Mouse (Mus musculus) embryonic facial prominence, embryonic 12.5 days (tissue): ENCODE measurements around the gene Icam1. TPM values are rescaled to one million over a fixed set of nuclear protein-coding genes. Genes with fewer than 3 reads are reported as not detected.
A peak's percentile ranks its signal among the peaks of the same experiment; 100 is the strongest.

Experiments used
- ATAC-seq: fragments of 200-750 bp; cut with Nextera tagmentation; 2 replicates; pipeline ENCODE4 v1.8.0; 2017; ENCODE audit not compliant: insufficient number of reproducible peaks, insufficient read depth, low FRiP score, low TSS enrichment
- H3K27ac ChIP-seq: fragments of 300-500 bp; sonication (generic); 2 replicates; pipeline ENCODE4 v1.5.1; 2016; ENCODE audit warnings: mild to moderate bottlenecking
- H3K27me3 ChIP-seq: fragments of 300-500 bp; sonication (generic); 2 replicates; pipeline ENCODE4 v1.6.1; 2016; ENCODE audit warnings: mild to moderate bottlenecking, moderate library complexity
- H3K36me3 ChIP-seq: fragments of 300-500 bp; sonication (generic); 2 replicates; pipeline ENCODE4 v1.6.1; 2016; ENCODE audit warnings: mild to moderate bottlenecking
- H3K4me1 ChIP-seq: fragments of 300-500 bp; sonication (generic); 2 replicates; pipeline ENCODE4 v1.6.1; 2016
- H3K4me2 ChIP-seq: fragments of 300-500 bp; sonication (generic); replicated peaks from 2 replicates; pipeline ENCODE4 v1.6.1; 2016; ENCODE audit warnings: mild to moderate bottlenecking, moderate library complexity
- H3K4me3 ChIP-seq: fragments of 300-500 bp; sonication (generic); 2 replicates; pipeline ENCODE4 v1.5.1; 2016; ENCODE audit warnings: mild to moderate bottlenecking
- H3K9ac ChIP-seq: fragments of 300-500 bp; sonication (generic); 2 replicates; pipeline ENCODE4 v1.6.1; 2016; ENCODE audit warnings: mild to moderate bottlenecking, moderate library complexity
- H3K9me3 ChIP-seq: fragments of 300-500 bp; sonication (generic); 2 replicates; pipeline ENCODE4 v1.6.1; 2016; ENCODE audit warnings: mild to moderate bottlenecking, moderate library complexity
- WGBS: fragments of 180-500 bp; shearing (Covaris S2); methylation state at CpG from one replicate; pipeline ENCODE4 v1.1.7; 2016; 5-methylcytosine and 5-hydroxymethylcytosine counted together
- polyA plus RNA-seq: library from polyadenylated mRNA; unstranded; fragments of >200 nt; fragmentation: Nextera tagmentation; extraction: Ambion mirVana; gene quantifications from 2 replicates; pipeline ENCODE4 v1.2.1, GENCODE M21; 2016

Gene Icam1
- polyA plus RNA-seq, 1 experiment from 2014 or later, result 9.0 TPM

- Histone ChIP-seq H3K4me1 (peaks cover 39% of the 10 kb centered on the region), H3K9me3 (no peaks in the 10 kb centered on the region), H3K27ac (no peak overlapping the region), H3K27me3 (peaks cover 51% of the 10 kb centered on the region), H3K36me3 (no peaks in the 10 kb centered on the region), H3K4me2 (no peak overlapping the region), H3K4me3 (no peak overlapping the region), H3K9ac (no peak overlapping the region)
- ATAC-seq, result no peak
- 59% methylated on average over 6 of the region's 6 CpGs for WGBS
Measured at GRCm38 (mm10) chr9:21028560-21029110, 12.8 kb downstream of the Icam1 start.

GRCm38 (mm10) chr9:21029291-21030054, 13.7 kb downstream of the Icam1 start, which contains the start of gene Icam4:
TSS of gene Icam4 (plus strand) at chr9:21029373.
- H3K27ac ChIP-seq, result no peak within 1 kb of the TSS

GRCm38 (mm10) chr9:21030055-21030600, 14.3 kb downstream of the Icam1 start:
- no peaks in the 10 kb centered on the region for H3K36me3 ChIP-seq
- no peak for ATAC-seq
- no peaks in the 10 kb centered on the region for H3K9me3 ChIP-seq
- H3K4me2 ChIP-seq, result peak overlapping the region; percentile 92
- H3K9ac ChIP-seq, result no peak overlapping the region
- peaks cover 45% of the 10 kb centered on the region for H3K4me1 ChIP-seq
- H3K4me3 ChIP-seq, result peak overlapping the region; percentile 44
- H3K27ac ChIP-seq, result no peak overlapping the region
- peaks cover 64% of the 10 kb centered on the region for H3K27me3 ChIP-seq
- 20% methylated on average over 22 of the region's 22 CpGs for WGBS

More at GRCm38 (mm10) chr9:21029291-21030054, 13.7 kb downstream of the Icam1 start, which contains the start of gene Icam4:
- H3K27me3 ChIP-seq, result peaks cover 57% of the 10 kb centered on the region
- H3K36me3 ChIP-seq, result no peaks in the 10 kb centered on the region
- H3K4me3 ChIP-seq, result peak within 1 kb of the TSS; percentile 31
- 4% methylated on average over 37 of the region's 37 CpGs for WGBS
- peaks cover 42% of the 10 kb centered on the region for H3K4me1 ChIP-seq
- H3K9me3 ChIP-seq, result no peaks in the 10 kb centered on the region
- peak within 1 kb of the TSS; percentile 43; the same call in 1 of the 2 replicates for H3K9ac ChIP-seq
- no peak for ATAC-seq
- H3K4me2 ChIP-seq, result peak within 1 kb of the TSS; percentile 92

- ATAC-seq, result no peak
- Histone ChIP-seq H3K4me2 (peak overlapping the region; percentile 92), H3K9ac (no peak overlapping the region), H3K9me3 (no peaks in the 10 kb centered on the region), H3K4me1 (peaks cover 45% of the 10 kb centered on the region), H3K36me3 (no peaks in the 10 kb centered on the region), H3K4me3 (peak overlapping the region; percentile 44), H3K27me3 (peaks cover 71% of the 10 kb centered on the region), H3K27ac (no peak overlapping the region)
- under 1% methylated on average over 13 of the region's 13 CpGs for WGBS
Measured at GRCm38 (mm10) chr9:21030781-21031250, 15.0 kb downstream of the Icam1 start.

- no peaks in the 10 kb centered on the region for H3K9me3 ChIP-seq
- no peak overlapping the region for H3K27ac ChIP-seq
- under 1% methylated on average over 36 of the region's 36 CpGs for WGBS
- peak; percentile 38; the same call in 1 of the 2 replicates for ATAC-seq
- peak overlapping the region; percentile 44 for H3K4me3 ChIP-seq
- no peaks in the 10 kb centered on the region for H3K36me3 ChIP-seq
- peak overlapping the region; percentile 92 for H3K4me2 ChIP-seq
- peaks cover 76% of the 10 kb centered on the region for H3K27me3 ChIP-seq
- peak overlapping the region; percentile 28; the same call in 1 of the 2 replicates for H3K9ac ChIP-seq
- peaks cover 45% of the 10 kb centered on the region for H3K4me1 ChIP-seq
Measured at GRCm38 (mm10) chr9:21031251-21031895, 15.6 kb downstream of the Icam1 start.

GRCm38 (mm10) chr9:21031896-21032351, 16.1 kb downstream of the Icam1 start, which contains the start of gene Icam5:
TSS of gene Icam5 (plus strand) at chr9:21032073.
- peak within 1 kb of the TSS; percentile 92 for H3K4me2 ChIP-seq
- WGBS, result 1% methylated on average over 35 of the region's 35 CpGs
- no peak within 1 kb of the TSS for H3K27ac ChIP-seq
- H3K36me3 ChIP-seq, result no peaks in the 10 kb centered on the region
- H3K9ac ChIP-seq, result peak within 1 kb of the TSS; percentile 28
- no peak for ATAC-seq
- H3K9me3 ChIP-seq, result no peaks in the 10 kb centered on the region
- peak within 1 kb of the TSS; percentile 44 for H3K4me3 ChIP-seq
- peaks cover 49% of the 10 kb centered on the region for H3K4me1 ChIP-seq
- peaks cover 79% of the 10 kb centered on the region for H3K27me3 ChIP-seq

GRCm38 (mm10) chr9:21032491-21032890, 16.7 kb downstream of the Icam1 start:
- peaks cover 54% of the 10 kb centered on the region for H3K4me1 ChIP-seq
- no peak overlapping the region for H3K9ac ChIP-seq
- no peaks in the 10 kb centered on the region for H3K36me3 ChIP-seq
- peak overlapping the region; percentile 92 for H3K4me2 ChIP-seq
- H3K27ac ChIP-seq, result no peak overlapping the region
- no peaks in the 10 kb centered on the region for H3K9me3 ChIP-seq
- ATAC-seq, result no peak
- H3K4me3 ChIP-seq, result peak overlapping the region; percentile 44
- WGBS, result 1% methylated on average over 7 of the region's 7 CpGs
- H3K27me3 ChIP-seq, result peaks cover 81% of the 10 kb centered on the region

- peak; percentile 17; the same call in 1 of the 2 replicates for ATAC-seq
Measured at GRCm38 (mm10) chr9:21033136-21033535, 17.4 kb downstream of the Icam1 start.

GRCm38 (mm10) chr9:21034481-21035085, 18.8 kb downstream of the Icam1 start:
- Histone ChIP-seq H3K27ac (no peak overlapping the region), H3K4me2 (no peak overlapping the region; the same call in 1 of the 2 replicates), H3K4me3 (peak overlapping the region; percentile 13; the same call in 1 of the 2 replicates), H3K27me3 (peaks cover 87% of the 10 kb centered on the region), H3K9ac (no peak overlapping the region), H3K4me1 (peaks cover 55% of the 10 kb centered on the region), H3K9me3 (peaks cover 5% of the 10 kb centered on the region; the same call in 1 of the 2 replicates), H3K36me3 (no peaks in the 10 kb centered on the region)
- 3% methylated on average over 17 of the region's 17 CpGs for WGBS
- ATAC-seq, result no peak

More at GRCm38 (mm10) chr9:21033136-21033535, 17.4 kb downstream of the Icam1 start:
- H3K4me3 ChIP-seq, result peak overlapping the region; percentile 44
- 1% methylated on average over 34 of the region's 34 CpGs for WGBS
- no peak overlapping the region for H3K27ac ChIP-seq
- peaks cover 81% of the 10 kb centered on the region for H3K27me3 ChIP-seq
- peaks cover 61% of the 10 kb centered on the region for H3K4me1 ChIP-seq
- no peaks in the 10 kb centered on the region for H3K36me3 ChIP-seq
- H3K9me3 ChIP-seq, result no peaks in the 10 kb centered on the region
- peak overlapping the region; percentile 28; the same call in 1 of the 2 replicates for H3K9ac ChIP-seq
- peak overlapping the region; percentile 92 for H3K4me2 ChIP-seq

GRCm38 (mm10) chr9:21035586-21035985, 19.8 kb downstream of the Icam1 start:
- H3K4me3 ChIP-seq, result no peak overlapping the region
- H3K9me3 ChIP-seq, result peaks cover 7% of the 10 kb centered on the region; the same call in 1 of the 2 replicates
- no peak for ATAC-seq
- no peaks in the 10 kb centered on the region for H3K36me3 ChIP-seq
- no peak overlapping the region for H3K9ac ChIP-seq
- 15% methylated on average over 9 of the region's 9 CpGs for whole genome bisulfite sequencing
- H3K27ac ChIP-seq, result no peak overlapping the region
- H3K27me3 ChIP-seq, result peaks cover 90% of the 10 kb centered on the region
- H3K4me2 ChIP-seq, result no peak overlapping the region
- peaks cover 48% of the 10 kb centered on the region for H3K4me1 ChIP-seq
